Mouse (Mus musculus) heart, embryonic 13.5 days (tissue): ENCODE data around the gene Ostf1. TPM values are rescaled to one million over a fixed set of nuclear protein-coding genes. Genes with fewer than 3 reads are reported as not detected.

Experiments used
- ATAC-seq: fragments of 200-750 bp; cut with Nextera tagmentation; 2 replicates; pipeline ENCODE4 v1.8.0; 2017; ENCODE audit warnings: moderate TSS enrichment; ENCODE audit not compliant: insufficient number of reproducible peaks, low FRiP score, low TSS enrichment; ENCODE audit errors: extremely low read depth
- H3K27ac ChIP-seq: fragments of 300-500 bp; sonication (generic); replicated peaks from 2 replicates; pipeline ENCODE4 v1.5.1; 2015; ENCODE audit warnings: moderate library complexity, mild to moderate bottlenecking, inconsistent platforms
- H3K27me3 ChIP-seq: fragments of 300-500 bp; sonication (generic); replicated peaks from 2 replicates; pipeline ENCODE4 v1.6.1; 2015; ENCODE audit warnings: mild to moderate bottlenecking, inconsistent platforms
- H3K36me3 ChIP-seq: fragments of 300-500 bp; sonication (generic); 2 replicates; pipeline ENCODE4 v1.6.1; 2015; ENCODE audit warnings: mild to moderate bottlenecking, inconsistent platforms
- H3K4me1 ChIP-seq: fragments of 300-500 bp; sonication (generic); 2 replicates; pipeline ENCODE4 v1.6.1; 2015; ENCODE audit warnings: inconsistent platforms
- H3K4me2 ChIP-seq: fragments of 300-500 bp; sonication (generic); 2 replicates; pipeline ENCODE4 v1.6.1; 2015; ENCODE audit warnings: inconsistent platforms, mild to moderate bottlenecking, moderate library complexity
- H3K4me3 ChIP-seq: fragments of 300-500 bp; sonication (generic); 2 replicates; pipeline ENCODE4 v1.5.1; 2015; ENCODE audit warnings: moderate library complexity, mild to moderate bottlenecking, inconsistent platforms
- H3K9ac ChIP-seq: fragments of 300-500 bp; sonication (generic); 2 replicates; pipeline ENCODE4 v1.6.1; 2015; ENCODE audit warnings: inconsistent platforms, mild to moderate bottlenecking, moderate library complexity
- H3K9me3 ChIP-seq: fragments of 300-500 bp; sonication (generic); 2 replicates; pipeline ENCODE4 v1.6.1; 2016; ENCODE audit warnings: inconsistent platforms
- WGBS: fragments of 180-500 bp; shearing (Covaris S2); methylation state at CpG from one replicate; pipeline ENCODE4 v1.1.7; 2015; ENCODE audit warnings: mixed read lengths; 5-methylcytosine and 5-hydroxymethylcytosine counted together
- polyA plus RNA-seq: library from polyadenylated mRNA; unstranded; fragments of >200 nt; fragmentation: Nextera tagmentation; extraction: Ambion mirVana; gene quantifications from 2 replicates; pipeline ENCODE4 v1.2.1, GENCODE M21; 2015

Gene Ostf1
- polyA plus RNA-seq, 1 experiment from 2014 or later = 66.5 TPM

- Histone ChIP-seq H3K4me3 (no peak overlapping the region), H3K9me3 (no peaks in the 10 kb centered on the region), H3K36me3 (no peaks in the 10 kb centered on the region), H3K27me3 (no peaks in the 10 kb centered on the region), H3K9ac (no peak overlapping the region), H3K4me1 (peaks cover 29% of the 10 kb centered on the region), H3K27ac (no peak overlapping the region), H3K4me2 (no peak overlapping the region)
- ATAC-seq = no peak
- WGBS = 79% methylated on average over 7 of the region's 7 CpGs
Observed at GRCm38 (mm10) chr19:18655999-18656398, 24.4 kb upstream of the Ostf1 start.

GRCm38 (mm10) chr19:18654984-18655383, 23.4 kb upstream of the Ostf1 start:
- 41% methylated on average over 5 of the region's 5 CpGs for WGBS
- no peak overlapping the region for H3K9ac ChIP-seq
- no peaks in the 10 kb centered on the region for H3K36me3 ChIP-seq
- no peak for ATAC-seq
- H3K9me3 ChIP-seq = no peaks in the 10 kb centered on the region
- peak overlapping the region; percentile 67 for H3K27ac ChIP-seq
- H3K4me2 ChIP-seq = no peak overlapping the region
- no peaks in the 10 kb centered on the region for H3K27me3 ChIP-seq
- H3K4me3 ChIP-seq = no peak overlapping the region
- peaks cover 37% of the 10 kb centered on the region for H3K4me1 ChIP-seq

GRCm38 (mm10) chr19:18654330-18654729, 22.7 kb upstream of the Ostf1 start:
- Histone ChIP-seq H3K4me2 (no peak overlapping the region), H3K9ac (no peak overlapping the region), H3K27me3 (no peaks in the 10 kb centered on the region), H3K36me3 (no peaks in the 10 kb centered on the region), H3K4me1 (peaks cover 38% of the 10 kb centered on the region), H3K9me3 (no peaks in the 10 kb centered on the region), H3K27ac (peak overlapping the region; percentile 67), H3K4me3 (no peak overlapping the region)
- 81% methylated on average over 8 of the region's 8 CpGs for WGBS
- no peak for ATAC-seq

GRCm38 (mm10) chr19:18653058-18653457, 21.4 kb upstream of the Ostf1 start:
- no peaks in the 10 kb centered on the region for H3K9me3 ChIP-seq
- no peak for ATAC-seq
- no peak overlapping the region for H3K4me2 ChIP-seq
- no peak overlapping the region for H3K9ac ChIP-seq
- H3K27ac ChIP-seq = peak overlapping the region; percentile 60
- no peaks in the 10 kb centered on the region for H3K36me3 ChIP-seq
- H3K4me3 ChIP-seq = no peak overlapping the region
- WGBS = 64% methylated on average over 6 of the region's 6 CpGs
- peaks cover 43% of the 10 kb centered on the region for H3K4me1 ChIP-seq
- no peaks in the 10 kb centered on the region for H3K27me3 ChIP-seq

GRCm38 (mm10) chr19:18652592-18652991, 21.0 kb upstream of the Ostf1 start:
- Histone ChIP-seq H3K27ac (no peak overlapping the region), H3K4me2 (no peak overlapping the region), H3K36me3 (no peaks in the 10 kb centered on the region), H3K9me3 (no peaks in the 10 kb centered on the region), H3K27me3 (no peaks in the 10 kb centered on the region), H3K9ac (no peak overlapping the region), H3K4me3 (no peak overlapping the region), H3K4me1 (peaks cover 43% of the 10 kb centered on the region)
- ATAC-seq = no peak
- 42% methylated on average over 4 of the region's 4 CpGs for WGBS

- no peak for ATAC-seq
- Histone ChIP-seq H3K4me3 (no peak overlapping the region), H3K4me1 (peaks cover 52% of the 10 kb centered on the region), H3K27ac (no peak overlapping the region), H3K36me3 (no peaks in the 10 kb centered on the region), H3K27me3 (no peaks in the 10 kb centered on the region), H3K9ac (no peak overlapping the region), H3K9me3 (no peaks in the 10 kb centered on the region), H3K4me2 (no peak overlapping the region)
- WGBS = 58% methylated on average over 6 of the region's 6 CpGs
Observed at GRCm38 (mm10) chr19:18650473-18650872, 18.9 kb upstream of the Ostf1 start.

GRCm38 (mm10) chr19:18649955-18650354, 18.3 kb upstream of the Ostf1 start:
- Histone ChIP-seq H3K4me1 (peaks cover 47% of the 10 kb centered on the region), H3K9me3 (no peaks in the 10 kb centered on the region), H3K27ac (no peak overlapping the region), H3K4me2 (no peak overlapping the region), H3K36me3 (no peaks in the 10 kb centered on the region), H3K9ac (no peak overlapping the region), H3K4me3 (no peak overlapping the region), H3K27me3 (no peaks in the 10 kb centered on the region)
- ATAC-seq = no peak
- 74% methylated on average over 4 of the region's 4 CpGs for WGBS

GRCm38 (mm10) chr19:18648558-18648945, 16.9 kb upstream of the Ostf1 start:
- H3K9ac ChIP-seq = no peak overlapping the region
- H3K27me3 ChIP-seq = no peaks in the 10 kb centered on the region
- no peak for ATAC-seq
- H3K4me1 ChIP-seq = peaks cover 40% of the 10 kb centered on the region
- H3K36me3 ChIP-seq = no peaks in the 10 kb centered on the region
- 0 out of 2 replicates have a peak overlapping the region, but pooled peaks have one; percentile 8 for H3K4me3 ChIP-seq
- WGBS = 71% methylated on average over 6 of the region's 6 CpGs
- peak overlapping the region; percentile 16; the same call in 1 of the 2 replicates for H3K27ac ChIP-seq
- H3K4me2 ChIP-seq = peak overlapping the region; percentile 49
- no peaks in the 10 kb centered on the region for H3K9me3 ChIP-seq

- no peak overlapping the region for H3K9ac ChIP-seq
Observed at GRCm38 (mm10) chr19:18647775-18648557, 16.3 kb upstream of the Ostf1 start.

GRCm38 (mm10) chr19:18646853-18647420, 15.3 kb upstream of the Ostf1 start:
- WGBS = 52% methylated on average over 5 of the region's 5 CpGs
- H3K36me3 ChIP-seq = 0 out of 2 replicates have a peak, but pooled peaks cover 4% of the 10 kb centered on the region
- H3K9me3 ChIP-seq = no peaks in the 10 kb centered on the region
- H3K27ac ChIP-seq = peak overlapping the region; percentile 49; the same call in 1 of the 2 replicates
- peaks cover 34% of the 10 kb centered on the region for H3K4me1 ChIP-seq
- no peak for ATAC-seq
- no peaks in the 10 kb centered on the region for H3K27me3 ChIP-seq
- H3K4me3 ChIP-seq = no peak overlapping the region
- no peak overlapping the region for H3K9ac ChIP-seq
- H3K4me2 ChIP-seq = no peak overlapping the region

More at GRCm38 (mm10) chr19:18647775-18648557, 16.3 kb upstream of the Ostf1 start:
- H3K4me1 ChIP-seq = peaks cover 38% of the 10 kb centered on the region
- 0 out of 2 replicates have a peak overlapping the region, but pooled peaks have one; percentile 8 for H3K4me3 ChIP-seq
- ATAC-seq = no peak
- H3K4me2 ChIP-seq = peak overlapping the region; percentile 49
- peak overlapping the region; percentile 16; the same call in 1 of the 2 replicates for H3K27ac ChIP-seq
- no peaks in the 10 kb centered on the region for H3K9me3 ChIP-seq
- 41% methylated on average over 9 of the region's 9 CpGs for WGBS
- H3K27me3 ChIP-seq = no peaks in the 10 kb centered on the region
- no peaks in the 10 kb centered on the region for H3K36me3 ChIP-seq

- Histone ChIP-seq H3K4me1 (peaks cover 34% of the 10 kb centered on the region), H3K9ac (no peak overlapping the region), H3K36me3 (0 out of 2 replicates have a peak, but pooled peaks cover 4% of the 10 kb centered on the region), H3K4me2 (no peak overlapping the region), H3K9me3 (no peaks in the 10 kb centered on the region), H3K27me3 (no peaks in the 10 kb centered on the region), H3K27ac (0 out of 2 replicates have a peak overlapping the region, but pooled peaks have one; percentile 49), H3K4me3 (no peak overlapping the region)
- 54% methylated on average over 3 of the region's 3 CpGs for WGBS
- no peak for ATAC-seq
Observed at GRCm38 (mm10) chr19:18646397-18646796, 14.8 kb upstream of the Ostf1 start.
